Mouse (Mus musculus): ENCODE measurements at regions not wholly inside any gene's neighbourhood (a gene's known extent, or its start where the extent isn't known, plus 50 kb on each side); places are given as distances from the start of the nearest gene placed in this dataset.

- TF ChIP-seq POLR2A (IDR thresholded peaks at IDR 0.05; ENCODE audit: borderline replicate concordance, extremely low read depth, insufficient read depth, insufficient read length, poor library complexity, severe bottlenecking) (no peak), CTCF (IDR thresholded peaks at IDR 0.05; ENCODE audit: borderline replicate concordance, extremely low read depth, insufficient read depth, insufficient read length) (no peak)
- DNase-seq (ENCODE audit: low read depth), result peak; percentile 40
Observed at GRCm38 (mm10) chr9:17396056-17396455, 895.0 kb upstream of the Fat3 start.

GRCm38 (mm10) chr9:17393061-17393460 is 892.0 kb upstream of the Fat3 start:
- DNase-seq (ENCODE audit: low read depth), result peak; percentile 72
- TF ChIP-seq POLR2A (IDR thresholded peaks at IDR 0.05; ENCODE audit: borderline replicate concordance, extremely low read depth, insufficient read depth, insufficient read length, poor library complexity, severe bottlenecking), result no peak
- TF ChIP-seq CTCF (IDR thresholded peaks at IDR 0.05; ENCODE audit: borderline replicate concordance, extremely low read depth, insufficient read depth, insufficient read length), result no peak

Measured in brain, embryonic 14.5 days (tissue).